Mouse (Mus musculus) left cerebral cortex, postnatal 10 days (tissue): ENCODE data around the gene 4930469K13Rik. TPM values are rescaled to one million over a fixed set of nuclear protein-coding genes. Genes with fewer than 3 reads are reported as not detected.

Source experiments
- DNase-seq, 2 experiments: peaks; one replicate each; pipeline ENCODE4 v3.0.0; 2021 to 2022; ENCODE audit warnings: low spot score in 2 of 2, mixed read lengths in 1 of 2; ENCODE audit errors: extremely low spot score in 1 of 2
- intact Hi-C: fragments of 180-260 bp; cut with DNase I; formaldehyde crosslinking; loops from one replicate; pipeline ENCODE4 v1.15.1; 2025
- total RNA-seq, 2 experiments: library from RNA; stranded (reverse); gene quantifications; 2 replicates each; pipeline ENCODE4 v1.2.3; 2021

The 4930469K13Rik gene
- total RNA-seq, 2 experiments from 2014 or later: not detected

DNA sequence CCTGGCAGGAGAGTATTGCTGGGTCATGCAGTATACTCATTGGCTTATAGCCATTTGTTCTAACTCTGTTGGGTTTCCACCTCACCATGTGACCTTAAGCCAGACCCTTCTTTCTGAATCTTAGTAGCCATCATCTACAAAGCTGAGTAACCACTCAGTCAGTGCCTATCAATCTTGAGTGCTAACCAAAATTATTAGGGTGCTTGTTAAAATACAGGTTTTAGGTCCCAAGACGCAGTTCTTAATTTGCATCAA, 49.3 kb downstream of the 4930469K13Rik start:
- intact Hi-C loops: no loop called here
- DNase-seq: no peak

DNA sequence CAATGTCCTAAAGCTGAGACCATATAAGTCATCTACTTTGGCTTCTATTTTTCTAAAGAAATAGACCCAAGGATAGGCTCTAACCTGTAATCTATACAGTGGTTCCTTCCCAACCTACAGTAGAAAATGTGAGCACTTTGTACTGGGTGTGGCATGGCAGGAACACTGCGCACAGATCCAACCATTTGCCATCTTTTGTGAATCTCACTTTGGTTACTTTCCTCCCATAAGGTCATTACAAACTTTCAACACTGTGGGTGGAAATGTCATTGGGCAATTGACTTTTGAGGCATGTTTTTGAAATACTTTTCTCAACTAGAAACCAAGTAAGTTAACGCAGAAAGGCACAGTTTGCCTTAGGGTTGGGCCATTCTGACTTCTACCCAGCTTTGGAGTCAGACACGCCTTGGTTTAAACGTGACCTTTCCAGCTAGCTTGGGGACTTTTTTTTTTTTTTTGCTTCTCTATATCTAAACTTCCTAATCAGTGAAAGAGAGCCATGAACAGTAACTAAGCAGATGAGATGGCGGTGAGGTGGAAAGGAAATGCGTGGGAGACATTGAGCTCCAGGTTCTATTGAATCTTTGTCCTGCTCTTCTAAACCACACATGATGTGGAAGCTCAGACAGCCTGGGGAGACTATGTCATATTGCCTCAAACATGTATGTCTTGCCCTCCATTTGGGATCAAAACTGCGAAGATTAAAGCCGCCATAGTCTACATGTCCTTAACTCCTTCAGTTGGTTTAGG, 49.8 kb downstream of the 4930469K13Rik start:
- DNase-seq: no peak
- intact Hi-C loops: no loop called here

DNA sequence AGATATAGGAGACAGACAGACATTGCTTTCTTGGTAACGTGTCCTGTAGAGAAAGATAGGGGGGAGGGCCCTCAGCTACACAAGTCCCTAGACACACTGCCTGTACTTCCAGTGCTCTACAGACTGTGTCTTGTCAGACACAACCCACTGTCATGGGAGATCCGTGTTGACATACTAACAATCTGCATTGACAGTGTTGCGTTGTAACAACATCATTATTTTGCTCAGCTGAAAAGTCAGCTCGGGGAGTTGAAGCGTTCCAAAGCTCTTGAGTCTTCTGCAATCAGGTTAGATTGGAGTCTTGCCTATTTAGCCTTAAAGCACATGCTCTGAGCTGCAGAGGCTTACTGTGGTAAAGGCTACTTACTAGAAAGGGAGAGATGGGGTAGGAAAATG, 50.8 kb downstream of the 4930469K13Rik start:
- DNase-seq: no peak
- intact Hi-C loops: no loop called here

DNA sequence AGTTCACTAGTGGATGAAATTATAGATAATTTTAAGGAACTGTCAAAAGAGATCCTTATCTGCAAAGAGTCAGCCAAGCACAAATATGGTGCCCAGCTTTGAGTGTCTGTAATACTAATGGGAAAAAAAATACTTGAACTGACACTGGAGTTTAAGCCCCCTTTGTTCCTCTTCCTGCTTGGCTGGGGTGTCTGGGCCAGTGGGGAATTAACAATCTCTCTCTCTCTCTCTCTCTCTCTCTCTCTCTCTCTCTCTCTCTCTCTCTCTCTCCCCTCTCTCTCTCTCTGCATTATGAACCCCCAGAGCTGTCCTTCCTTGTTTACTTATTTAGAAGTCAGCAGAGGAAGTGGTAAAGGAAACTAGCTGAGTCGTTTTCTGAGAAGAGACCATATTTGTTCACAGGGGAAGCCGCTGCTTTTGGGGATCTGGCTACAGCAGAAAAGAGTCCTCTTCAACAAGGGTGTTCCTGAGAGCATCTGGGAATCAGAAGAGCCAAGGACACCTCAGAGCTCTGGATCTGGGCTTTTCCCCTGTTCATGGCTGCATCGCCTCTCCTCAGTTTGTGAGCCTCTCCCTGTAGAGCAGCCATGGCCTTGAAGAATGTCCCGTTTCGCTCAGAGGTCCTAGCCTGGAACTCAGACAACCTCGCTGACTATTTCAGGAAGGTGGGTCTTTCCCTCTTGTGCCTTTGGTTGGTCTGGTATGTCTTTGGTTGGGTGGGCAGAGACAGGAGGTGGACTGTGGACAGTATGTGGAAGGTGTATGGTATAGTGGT, 51.4 kb downstream of the 4930469K13Rik start, which contains the start of gene Lcp2:
TSS of gene Lcp2 (plus strand) at position 154 of the 775 bp plus-strand sequence.
- intact Hi-C loops: no loop called here
- no peak for DNase-seq

DNA sequence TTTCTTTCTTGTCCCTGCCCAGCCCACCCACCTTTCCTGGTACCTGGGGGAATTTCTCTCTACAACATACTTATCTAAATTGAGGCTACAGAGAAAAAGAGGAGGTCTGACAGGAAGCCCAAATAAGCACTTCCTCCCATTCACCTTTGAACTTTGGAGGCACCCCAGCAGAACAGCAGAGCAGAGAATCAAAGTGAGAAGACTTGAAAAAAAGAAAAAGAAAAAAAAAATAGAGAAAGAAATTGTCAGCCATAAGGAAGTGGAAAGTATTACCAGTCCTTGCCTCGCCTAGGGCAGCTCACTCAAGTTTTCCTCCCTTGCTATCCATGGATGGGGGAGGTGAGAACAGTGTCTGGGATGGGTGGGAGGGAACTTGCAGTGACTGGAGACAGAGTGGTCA, 55.5 kb downstream of the 4930469K13Rik start:
- intact Hi-C loops: no loop called here
- no peak for DNase-seq

DNA sequence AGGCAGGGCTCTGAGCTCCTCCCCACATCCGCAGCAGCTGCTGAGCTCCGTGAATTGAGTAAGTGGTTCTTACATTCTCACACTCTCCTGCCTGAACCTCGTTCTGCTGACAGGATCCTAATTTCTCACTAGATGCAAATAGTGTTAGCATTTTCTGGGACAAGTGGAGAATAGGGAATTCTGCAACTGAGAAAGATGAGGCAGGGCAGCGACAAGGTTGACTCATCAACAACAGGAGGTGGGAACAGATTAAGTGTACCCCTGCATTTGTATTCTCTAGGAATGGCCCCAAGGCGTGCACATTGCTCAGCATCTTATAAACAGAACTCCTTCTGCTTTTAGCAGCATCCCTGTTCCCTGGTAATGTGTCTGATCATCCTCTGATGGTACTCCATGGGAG, 58.3 kb downstream of the 4930469K13Rik start:
- intact Hi-C loops: no loop called here
- no peak for DNase-seq

- DNase-seq: no peak
- intact Hi-C loops: no loop called here
These were observed 62.3 kb downstream of the 4930469K13Rik start for GRCm38 (mm10) chr11:34035909-34036658.

GRCm38 (mm10) chr11:34034794-34035193, 63.6 kb downstream of the 4930469K13Rik start:
- DNase-seq: no peak
- intact Hi-C loops: no loop called here

GRCm38 (mm10) chr11:34034008-34034505, 64.3 kb downstream of the 4930469K13Rik start:
- DNase-seq: no peak
- intact Hi-C loops: no loop called here

- DNase-seq: peak in 1 of 2 experiments; percentile 49
- intact Hi-C loops: no loop called here
These were observed 67.1 kb downstream of the 4930469K13Rik start for GRCm38 (mm10) chr11:34031015-34031805.

- intact Hi-C loops: no loop called here
- DNase-seq: no peak
These were observed 68.7 kb downstream of the 4930469K13Rik start for GRCm38 (mm10) chr11:34029658-34030057.

DNA sequence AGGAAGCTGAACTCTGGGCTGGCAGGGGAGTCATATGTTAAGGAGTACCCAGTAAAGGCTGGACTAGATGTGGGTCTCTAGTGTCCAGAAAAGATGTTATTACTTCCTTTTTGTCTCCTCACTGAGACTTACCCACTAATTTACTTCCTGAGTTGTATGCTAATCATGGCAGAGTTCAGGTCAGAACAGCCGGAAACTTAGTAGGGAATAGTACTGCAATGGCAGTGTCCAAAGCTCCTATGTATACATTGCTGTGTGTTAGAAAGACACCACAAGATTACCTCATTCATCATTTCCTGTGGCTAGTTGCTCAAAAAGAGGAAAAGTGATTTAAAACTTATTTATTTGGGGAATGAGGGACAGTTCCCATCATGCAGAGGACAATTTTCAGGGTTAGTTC, 73.3 kb downstream of the 4930469K13Rik start:
- intact Hi-C loops: no loop called here
- DNase-seq: no peak

DNA sequence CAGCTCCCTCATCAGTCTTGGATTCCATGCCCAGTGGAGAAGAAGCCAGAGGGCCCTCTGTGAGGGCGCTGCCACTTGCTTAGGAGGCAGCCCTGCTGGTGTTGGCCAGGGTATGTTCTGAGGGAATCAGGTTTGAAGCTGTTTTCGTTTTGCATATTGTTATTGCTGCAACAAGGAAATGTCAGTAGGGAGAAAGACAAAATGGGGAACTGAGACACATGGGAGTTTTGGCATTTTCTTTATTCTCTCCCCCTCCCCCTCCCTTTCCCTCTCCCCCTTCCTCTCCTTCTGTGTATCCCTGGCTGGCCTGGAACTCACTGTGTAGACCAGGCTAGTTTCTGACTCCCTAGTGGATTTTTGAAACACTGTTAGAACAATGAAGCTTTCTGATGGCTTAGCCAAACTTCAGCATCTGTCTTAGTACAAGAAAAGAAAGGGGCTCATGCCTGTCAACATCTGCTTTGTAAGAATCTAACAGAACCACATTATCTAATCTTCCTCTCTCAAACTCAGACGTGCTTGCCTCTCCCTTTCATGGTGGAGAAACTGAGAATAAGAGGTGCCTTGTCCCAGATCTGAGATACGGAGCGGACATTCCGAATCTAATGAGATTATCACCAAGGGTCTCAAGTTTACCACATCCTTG, 86.2 kb downstream of the 4930469K13Rik start:
- intact Hi-C loops: no loop called here
- DNase-seq: no peak

DNA sequence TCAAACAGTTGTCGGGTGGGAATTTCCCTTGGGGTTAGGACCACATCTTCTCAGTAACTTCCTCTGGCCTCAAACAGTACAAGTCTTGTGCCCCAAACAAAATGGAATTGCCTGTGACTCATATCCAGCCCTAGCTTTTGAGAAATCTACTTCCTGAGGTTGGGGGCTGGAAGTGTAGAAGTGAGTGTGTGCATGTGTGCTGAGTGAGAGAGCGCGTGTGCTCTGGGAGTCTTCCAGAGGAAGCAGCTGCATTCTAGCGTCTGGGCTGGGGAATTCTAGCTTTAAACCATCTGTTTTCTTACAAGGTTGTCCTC, 87.5 kb downstream of the 4930469K13Rik start:
- DNase-seq: peak in 1 of 2 experiments; percentile 37
- intact Hi-C loops: no loop called here

DNA sequence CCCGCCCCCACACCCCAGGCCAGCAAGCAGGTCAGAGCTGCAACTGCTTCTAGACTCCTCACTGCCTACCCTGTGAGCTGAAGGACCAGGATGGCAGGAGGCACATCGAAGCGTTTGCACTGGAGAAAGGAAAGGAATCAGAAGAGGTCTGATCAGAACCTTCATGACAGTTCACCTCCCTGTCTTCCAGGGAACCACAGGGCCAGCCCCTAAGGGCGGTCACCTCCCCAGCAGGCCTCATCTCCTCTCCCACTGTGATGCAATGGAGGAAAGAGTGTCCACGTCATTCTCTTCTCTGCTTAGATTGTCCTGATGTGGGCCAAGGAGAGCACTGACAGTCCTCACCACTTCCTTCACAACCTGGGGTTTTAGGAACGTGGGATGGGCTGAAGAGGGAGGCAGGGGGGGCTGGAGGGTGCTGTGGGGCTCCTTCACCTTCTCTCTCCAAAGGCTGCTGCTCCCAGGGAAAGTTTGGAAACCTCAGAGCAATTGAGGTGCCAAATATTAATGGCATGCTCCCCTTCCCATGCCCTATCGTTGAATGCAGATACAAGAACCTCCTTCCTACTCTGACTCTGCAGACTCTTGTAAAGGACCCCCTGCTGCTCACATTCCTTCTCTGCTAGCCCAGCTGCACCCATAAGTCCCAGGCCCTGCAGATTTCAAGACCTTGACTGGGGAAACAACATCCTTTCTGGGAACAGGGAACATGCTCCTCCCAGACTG, 88.1 kb downstream of the 4930469K13Rik start:
- intact Hi-C loops: no loop called here
- peak in 1 of 2 experiments; percentile 43 for DNase-seq

- intact Hi-C loops: loop anchor here (5.0 kb wide), 1 partner anchor 282 kb away; no protein-coding TSS in a partner anchor
- peak in 1 of 2 experiments; percentile 40 for DNase-seq
These were observed 88.9 kb downstream of the 4930469K13Rik start for GRCm38 (mm10) chr11:34009316-34010087.

DNA sequence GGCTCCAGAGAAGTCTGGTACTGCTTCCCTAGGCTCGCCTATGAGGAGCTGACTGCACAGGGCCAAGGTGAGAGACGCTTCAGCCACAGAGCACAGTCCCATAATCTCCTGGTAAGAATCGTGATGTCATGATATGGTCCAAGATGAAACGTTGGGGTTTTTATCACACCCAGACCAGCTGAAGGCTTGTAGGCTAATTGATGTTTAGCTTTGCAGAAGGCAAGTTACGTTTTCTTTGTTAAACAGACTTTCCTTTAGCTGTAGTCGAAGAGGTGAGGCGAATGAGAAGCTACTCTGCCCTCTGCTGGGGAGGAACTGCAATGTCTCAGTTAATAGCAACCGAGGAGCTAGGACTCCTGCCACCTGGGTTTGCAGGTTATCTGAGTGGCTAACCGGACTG, 89.7 kb downstream of the 4930469K13Rik start:
- DNase-seq: peak; percentile 49 to 62
- intact Hi-C loops: loop anchor here (5.0 kb wide), 1 partner anchor 281 kb away; no protein-coding TSS in a partner anchor
